Mouse (Mus musculus) cortical plate, adult 2 months (tissue): ENCODE results near the gene Barhl2.

Experiments used
- CTCF ChIP-seq: fragments of 200-500 bp; IDR thresholded peaks from 2 replicates; pipeline ENCODE4 v1.5.1; 2011; ENCODE audit warnings: mild to moderate bottlenecking, control low read depth, low read length; ENCODE audit not compliant: insufficient read depth; ENCODE audit errors: extremely low read depth
- POLR2A ChIP-seq: fragments of 200-500 bp; IDR thresholded peaks from 2 replicates; pipeline ENCODE4 v1.6.1; 2011; ENCODE audit warnings: mild to moderate bottlenecking, low read length, control low read depth; ENCODE audit not compliant: insufficient read depth; ENCODE audit errors: extremely low read depth

DNA sequence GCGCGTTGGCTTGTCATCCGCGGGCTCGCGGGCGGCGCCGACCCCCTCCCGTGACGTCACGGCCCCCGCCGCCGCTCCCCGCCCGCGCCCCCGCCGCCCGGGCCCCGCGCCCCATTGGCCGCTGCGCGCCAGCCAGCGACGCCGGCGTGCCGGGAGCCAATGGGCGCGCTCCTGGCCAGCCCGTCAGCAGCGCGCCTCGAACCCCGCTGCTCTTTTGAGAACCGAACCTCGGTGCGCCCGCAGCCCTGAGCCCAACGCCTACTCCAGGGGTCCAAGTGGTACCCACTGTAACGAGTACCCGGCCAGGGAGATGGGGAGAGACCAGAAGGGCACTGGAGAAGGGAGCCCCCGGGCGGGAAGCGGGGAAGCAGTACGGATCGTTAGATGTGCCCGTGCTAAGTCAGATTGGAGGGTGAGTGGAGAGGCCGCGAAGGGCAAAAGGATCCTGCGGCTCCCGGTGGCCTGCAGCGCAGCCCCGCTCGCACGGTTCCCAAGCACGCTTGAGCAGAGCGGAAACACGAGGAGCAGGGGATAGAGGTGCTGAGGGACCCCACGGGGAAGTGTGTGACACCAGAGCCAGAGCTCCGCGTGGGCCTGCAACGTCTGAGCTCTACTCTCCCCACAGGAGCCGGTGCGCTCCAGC is 632 bp upstream of the Barhl2 start:
- TF ChIP-seq CTCF: no peak
- TF ChIP-seq POLR2A: no peak
